Mouse (Mus musculus) spleen, postnatal 4 days (tissue): Measurements from ENCODE around the gene Ddx6.

Experiments
- DNase-seq, 2 experiments: peaks; one replicate each; pipeline ENCODE4 v3.0.0; 2022; ENCODE audit warnings: low spot score in 2 of 2

The Ddx6 gene

DNA sequence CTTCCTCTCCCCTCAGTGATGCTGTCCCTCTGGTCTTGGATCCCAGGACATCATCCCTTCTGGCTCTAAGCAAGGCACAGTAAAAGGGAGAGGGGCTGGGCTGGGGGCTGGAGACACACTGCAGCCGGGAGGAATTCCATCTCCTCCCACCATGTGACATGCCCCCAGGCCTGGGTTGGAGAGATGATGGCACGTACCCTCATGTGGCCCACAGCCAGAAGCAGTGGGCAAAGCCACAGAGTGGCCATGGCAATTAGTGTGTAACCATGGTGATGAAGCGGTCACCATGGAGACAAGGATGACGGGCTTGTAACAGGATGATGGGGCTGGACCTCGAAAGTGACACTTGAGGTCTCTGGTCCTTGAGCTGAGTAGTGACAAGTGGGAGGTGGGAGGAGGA lies 81.9 kb downstream of the Ddx6 start:
- DNase-seq: no peak

DNA sequence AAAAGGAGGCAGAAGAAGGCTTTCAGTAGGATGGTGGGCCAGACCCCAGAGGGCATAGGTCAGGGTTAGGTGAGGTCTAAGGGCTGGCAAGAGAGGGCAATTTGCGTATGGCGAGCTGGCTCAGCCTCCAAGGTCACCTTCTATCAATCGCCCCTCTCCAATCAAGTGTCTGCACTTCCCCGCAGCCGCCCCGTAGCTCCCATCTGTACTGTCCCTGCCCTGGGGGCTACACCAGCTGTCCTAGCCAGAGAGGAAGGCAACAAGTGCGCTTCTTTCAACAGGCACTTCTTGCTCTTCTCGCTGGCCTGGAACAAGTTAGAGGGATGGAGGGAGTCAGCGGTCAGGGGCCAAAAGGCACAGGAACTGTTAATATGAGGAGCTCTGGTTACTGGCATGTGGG lies 83.3 kb downstream of the Ddx6 start:
- DNase-seq: no peak
